Mouse (Mus musculus) layer of hippocampus, adult 9-10 months (tissue): ENCODE results near the gene Gm28729.

ENCODE experiments used
- DNase-seq: peaks from one replicate; pipeline ENCODE4 v3.0.0; 2022; ENCODE audit warnings: low spot score

Gm28729 gene

DNA sequence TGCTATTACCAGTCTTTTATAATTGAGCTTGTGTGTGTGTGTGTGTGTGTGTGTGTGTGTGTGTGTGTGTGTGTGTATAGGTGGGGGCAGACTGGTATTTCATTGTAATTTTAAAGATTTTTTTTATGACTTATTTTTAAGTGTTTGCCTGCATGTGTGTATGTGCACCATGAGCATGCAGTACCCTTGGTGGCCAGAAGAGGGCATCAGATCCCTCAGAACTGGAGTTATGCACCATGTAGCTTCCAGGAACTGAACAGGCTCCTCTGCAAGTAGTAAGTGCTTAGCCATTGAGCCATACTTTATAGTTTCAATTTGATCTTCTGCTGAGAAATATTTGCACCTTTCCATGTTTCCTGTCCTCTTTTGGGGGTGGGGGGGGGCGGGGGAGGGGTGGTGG is 63.5 kb downstream of the Gm28729 start:
- no peak for DNase-seq

GRCm38 (mm10) chr9:96460117-96460865 is 64.8 kb downstream of the Gm28729 start:
- DNase-seq: no peak

DNA sequence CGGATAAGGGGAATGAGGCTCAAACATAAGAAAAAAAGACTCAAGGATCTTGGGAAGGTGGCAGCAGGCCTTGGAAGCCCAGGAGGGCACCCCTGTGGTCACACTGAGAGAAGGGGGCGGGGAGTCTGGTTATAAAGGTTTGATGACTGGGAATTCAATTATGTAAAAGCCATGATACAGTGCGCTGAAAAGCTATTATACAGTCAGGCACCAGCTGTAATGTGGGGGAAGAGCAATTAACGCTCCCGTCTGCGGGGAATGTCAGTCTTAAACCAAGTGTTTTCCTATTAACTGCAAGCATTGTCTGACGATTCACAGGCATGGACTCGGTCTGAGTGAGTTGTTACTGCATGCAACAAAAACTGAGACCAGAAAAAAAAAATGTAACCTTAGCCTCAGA is 69.4 kb downstream of the Gm28729 start:
- DNase-seq: no peak

DNA sequence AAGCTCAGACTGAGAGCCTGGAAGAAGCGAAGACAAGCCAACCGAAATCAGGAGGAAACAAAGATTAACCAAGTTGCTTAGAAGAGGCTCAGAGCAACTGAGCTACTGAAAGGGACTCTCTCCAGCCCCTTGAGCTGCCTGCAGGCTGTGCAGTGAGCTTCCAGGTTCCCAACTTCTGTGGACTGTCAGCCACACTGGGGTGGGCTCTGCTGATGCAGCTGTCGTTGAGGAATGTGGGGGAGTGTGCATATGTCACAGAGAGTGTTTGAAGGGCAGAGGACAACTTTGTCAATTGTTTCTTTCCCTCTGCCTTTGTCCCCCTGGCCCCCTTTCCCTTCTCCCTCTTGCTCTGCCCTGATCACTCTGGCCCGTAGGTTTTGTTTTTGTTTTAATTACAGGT is 72.1 kb downstream of the Gm28729 start:
- DNase-seq: no peak

GRCm38 (mm10) chr9:96450900-96451720 is 74.0 kb downstream of the Gm28729 start:
- DNase-seq: no peak

DNA sequence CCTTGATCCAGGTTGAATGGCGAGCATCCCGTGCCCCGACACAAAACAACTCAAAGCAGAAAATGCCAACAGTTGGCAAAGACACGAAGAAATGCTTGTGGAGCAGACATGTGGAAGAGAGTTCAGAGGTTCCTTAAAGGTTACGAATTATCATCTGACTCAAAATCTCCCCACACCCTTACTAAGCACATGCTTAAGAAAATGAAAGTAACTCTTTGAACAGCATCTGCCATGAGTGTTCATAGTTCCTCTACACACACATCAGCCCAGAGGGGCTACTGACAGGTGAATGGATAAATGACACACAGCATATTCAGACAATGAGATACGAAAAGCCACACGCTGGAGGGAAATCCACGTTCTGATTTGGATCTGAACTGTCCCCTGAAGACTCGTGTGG is 75.5 kb downstream of the Gm28729 start:
- no peak for DNase-seq

DNA sequence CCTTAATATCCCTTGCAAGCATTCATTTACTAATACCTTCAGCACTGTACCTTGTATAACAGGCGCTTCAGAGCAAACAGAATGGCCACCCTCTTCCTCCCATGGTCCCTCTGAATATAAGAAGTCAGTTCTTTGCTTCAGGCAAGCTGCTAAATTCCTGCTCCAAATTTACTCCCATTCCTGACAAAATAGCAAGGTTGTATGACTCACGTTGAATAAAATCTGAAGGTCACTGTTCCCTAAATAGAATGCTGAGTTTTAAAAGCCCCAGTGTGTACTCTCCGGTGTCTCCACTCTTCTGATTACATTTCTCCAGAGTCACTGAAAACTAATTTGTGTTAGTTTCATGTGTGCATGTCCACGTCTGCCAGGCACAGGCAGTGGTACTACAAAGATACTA is 79.7 kb downstream of the Gm28729 start:
- DNase-seq: no peak

DNA sequence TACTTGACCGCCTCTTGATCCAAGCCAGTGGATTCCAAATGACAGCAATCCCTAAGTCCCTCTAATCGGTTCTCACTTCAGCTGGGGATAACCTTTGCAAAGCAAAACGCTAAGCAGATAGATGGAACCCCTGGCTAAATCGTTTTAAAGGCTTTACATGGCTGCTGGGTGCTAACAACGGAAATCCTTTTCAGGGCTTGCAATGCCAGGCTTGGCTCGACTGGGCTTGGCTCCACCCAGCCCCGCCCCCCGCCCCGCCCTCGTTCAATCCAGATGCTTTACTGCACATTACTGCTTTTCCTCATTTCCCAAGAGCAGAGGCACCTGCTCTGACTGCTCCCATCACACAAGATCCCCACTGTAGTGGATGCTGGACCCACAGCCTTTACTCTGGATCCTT is 83.0 kb downstream of the Gm28729 start:
- no peak for DNase-seq

DNA sequence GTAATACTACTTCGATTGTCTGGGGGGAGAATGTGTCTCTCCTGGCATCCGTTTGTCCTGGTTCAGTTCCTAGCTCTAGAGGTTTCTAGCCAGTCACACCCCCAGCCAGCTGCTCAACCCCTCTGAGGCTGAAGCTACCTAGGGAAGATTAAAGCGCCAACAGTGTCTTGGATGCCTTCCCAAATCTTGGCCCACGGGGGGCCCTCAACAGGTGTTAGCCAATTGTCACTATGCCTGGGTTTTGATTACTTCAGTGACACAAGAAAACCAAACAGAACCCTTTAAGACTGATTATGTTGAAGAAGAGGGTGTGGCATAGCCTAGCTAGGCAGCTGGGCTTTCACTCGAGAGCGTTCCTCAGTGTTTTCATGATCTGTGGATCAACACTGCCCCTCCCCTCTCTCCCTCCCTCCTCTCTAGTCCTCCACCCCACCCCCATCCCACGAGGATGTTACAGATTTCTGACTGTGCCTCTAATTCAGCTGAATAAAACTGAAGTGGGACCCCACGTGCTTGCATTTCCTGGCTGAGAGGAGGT is 86.7 kb downstream of the Gm28729 start:
- DNase-seq: no peak

GRCm38 (mm10) chr9:96437805-96438333 is 87.2 kb downstream of the Gm28729 start:
- no peak for DNase-seq

GRCm38 (mm10) chr9:96436901-96437804 is 87.9 kb downstream of the Gm28729 start:
- no peak for DNase-seq
